15 mouse cellular contexts compared by ENCODE assay signal in the genomic region with DNA sequence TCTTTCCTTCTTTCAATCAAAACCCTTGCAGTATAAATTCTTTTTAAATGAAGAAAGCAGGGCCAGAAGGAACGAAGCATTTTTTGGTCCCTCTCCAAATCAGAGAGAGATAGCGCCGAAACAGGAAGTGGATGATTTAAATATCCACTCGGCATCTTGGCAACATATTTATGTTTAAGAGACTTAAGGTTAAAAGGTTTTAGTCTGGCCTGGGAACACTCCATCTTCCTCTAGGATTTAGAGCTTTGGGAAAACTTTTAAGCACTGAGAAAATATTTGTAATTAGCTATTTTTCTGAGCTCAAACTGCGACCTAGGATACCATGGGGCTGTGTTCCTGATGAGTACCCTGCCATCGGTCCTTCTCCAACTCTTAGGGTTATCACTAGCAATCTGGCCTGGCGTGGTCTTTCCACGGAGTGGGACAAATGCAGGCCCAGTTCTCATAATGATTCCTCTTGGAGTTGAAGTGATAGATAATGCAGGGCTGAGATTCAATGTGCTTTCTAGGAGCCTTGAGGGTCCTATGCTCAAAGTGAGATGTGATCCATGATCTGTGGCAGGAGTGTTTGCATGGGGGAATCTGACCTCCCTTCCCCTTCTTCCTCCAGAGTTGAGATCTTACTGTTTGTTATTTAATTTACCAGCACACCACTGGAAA. TPM values are rescaled to one million over a fixed set of nuclear protein-coding genes. Genes with fewer than 3 reads are reported as not detected.
DNase-seq lines count a peak whose midpoint lies in the region; ATAC-seq and TF ChIP-seq lines count a peak whose summit lies in the region.
"Had no signal": no experiment of that assay in that cellular context is flagged by ENCODE, and none has a peak within 500 bp of the region (broad histone marks: within the 10 kb centered on the region; RNA-seq: fewer than 3 reads in every experiment).

No protein-coding gene starts in this region.

- H3K4me3 ChIP-seq in MEL (ENCODE audit: control insufficient read depth in 1 of 2, insufficient read depth in 1 of 2, low read depth in 2 of 2, low read length in 2 of 2) = no peak overlapping the region
- no peak overlapping the region for H3K4me3 ChIP-seq in kidney, postnatal 0 days (replicated peaks; ENCODE audit: low read depth, low read length)
- H3K4me3 ChIP-seq in neural tube, embryonic 15.5 days (replicated peaks) = no peak overlapping the region
- H3K4me3 ChIP-seq: forebrain, embryonic 15.5 days; hindbrain, embryonic 13.5 days; limb, embryonic 13.5 days had no signal

- TF ChIP-seq RAD21 in MEL (IDR thresholded peaks at IDR 0.05; ENCODE audit: low read depth, low read length) = no peak

- 48% methylated on average over 8 of the region's 8 CpGs for WGBS in kidney, postnatal 0 days
- WGBS in neural tube, embryonic 15.5 days = 82% methylated on average over 8 of the region's 8 CpGs

- no peak overlapping the region for H3K4me2 ChIP-seq in kidney, postnatal 0 days (ENCODE audit: low read length)
- no peak overlapping the region for H3K4me2 ChIP-seq in neural tube, embryonic 15.5 days
- H3K4me2 ChIP-seq: forebrain, embryonic 15.5 days; hindbrain, embryonic 13.5 days; limb, embryonic 13.5 days had no signal

- DNase-seq in heart, adult 11 months = peak; percentile 87
- no peak for DNase-seq in heart, postnatal 10 days
- peak; percentile 41 for DNase-seq in kidney, adult 9 months
- DNase-seq in kidney, adult 11 months = no peak
- DNase-seq in MEL (ENCODE audit: low read depth, low spot score) = peak; percentile 5
- peak; percentile 93 for DNase-seq in kidney, postnatal 0 days (ENCODE audit: low spot score)
- DNase-seq in thymus, postnatal 14 days = no peak
- DNase-seq: cerebellum, adult 2 months; layer of hippocampus, postnatal 36 days; midbrain, embryonic 14.5 days; thymus, postnatal 25 days had no signal

- no peaks in the 10 kb centered on the region for H3K36me3 ChIP-seq in MEL (ENCODE audit: control insufficient read depth in 1 of 2, insufficient read depth in 2 of 2, low read length in 2 of 2)
- H3K36me3 ChIP-seq in kidney, postnatal 0 days (ENCODE audit: insufficient read depth, low read length) = no peaks in the 10 kb centered on the region
- no peaks in the 10 kb centered on the region for H3K36me3 ChIP-seq in neural tube, embryonic 15.5 days
- H3K36me3 ChIP-seq: forebrain, embryonic 15.5 days; hindbrain, embryonic 13.5 days; limb, embryonic 13.5 days had no signal

- intact Hi-C loops in heart, postnatal 10 days (cut with DNase I) = no loop called here

- H3K9me3 ChIP-seq in MEL (replicated peaks; ENCODE audit: insufficient read depth, low read length) = no peaks in the 10 kb centered on the region
- no peaks in the 10 kb centered on the region for H3K9me3 ChIP-seq in kidney, postnatal 0 days (replicated peaks; ENCODE audit: low read length)
- no peaks in the 10 kb centered on the region for H3K9me3 ChIP-seq in neural tube, embryonic 15.5 days (replicated peaks)
- H3K9me3 ChIP-seq: forebrain, embryonic 15.5 days; hindbrain, embryonic 13.5 days; limb, embryonic 13.5 days had no signal

- no peaks in the 10 kb centered on the region for H3K4me1 ChIP-seq in MEL (ENCODE audit: control insufficient read depth in 1 of 2, insufficient read depth in 2 of 2, low read length in 2 of 2)
- peaks cover 4% of the 10 kb centered on the region; the same call in 1 of the 2 replicates for H3K4me1 ChIP-seq in kidney, postnatal 0 days (replicated peaks; ENCODE audit: insufficient read depth, low read length)
- H3K4me1 ChIP-seq in neural tube, embryonic 15.5 days = no peaks in the 10 kb centered on the region
- H3K4me1 ChIP-seq: forebrain, embryonic 15.5 days; hindbrain, embryonic 13.5 days had no signal

- no peak overlapping the region for H3K27ac ChIP-seq in MEL (ENCODE audit: control insufficient read depth, low read depth, low read length)
- peak overlapping the region; percentile 60; the same call in 1 of the 2 replicates for H3K27ac ChIP-seq in kidney, postnatal 0 days
- no peak overlapping the region for H3K27ac ChIP-seq in neural tube, embryonic 15.5 days (replicated peaks)
- H3K27ac ChIP-seq: forebrain, embryonic 15.5 days; hindbrain, embryonic 13.5 days; limb, embryonic 13.5 days had no signal

- TF ChIP-seq POLR2A in MEL (IDR thresholded peaks at IDR 0.05; ENCODE audit: control insufficient read depth in 1 of 2, insufficient read depth in 1 of 2, low read depth in 1 of 2, low read length in 2 of 2, poor library complexity in 1 of 2) = no peak

- no peak for TF ChIP-seq CTCF in MEL (IDR thresholded peaks at IDR 0.05 in 2 of 3, conservative IDR thresholded peaks at IDR 0.05 in 1 of 3; ENCODE audit: control insufficient read depth in 1 of 3, insufficient read depth in 1 of 3, low read depth in 2 of 3, low read length in 3 of 3, poor library complexity in 1 of 3, severe bottlenecking in 1 of 3)
- no peak for TF ChIP-seq CTCF in kidney, postnatal 0 days (IDR thresholded peaks at IDR 0.05; ENCODE audit: low read depth)

- no peak for ATAC-seq in kidney, postnatal 0 days (replicated peaks; ENCODE audit: low FRiP score, low read depth)
- no peak for ATAC-seq in neural tube, embryonic 15.5 days (ENCODE audit: low FRiP score)
- ATAC-seq: forebrain, embryonic 15.5 days had no signal

- peaks cover 0 to 2% of the 10 kb centered on the region in 2 experiments; a peak in 2 of 4 replicates for H3K27me3 ChIP-seq in MEL (ENCODE audit: control insufficient read depth in 1 of 2, insufficient read depth in 2 of 2, low read length in 2 of 2)
- H3K27me3 ChIP-seq in kidney, postnatal 0 days (ENCODE audit: insufficient read depth, low read length) = no peaks in the 10 kb centered on the region
- no peaks in the 10 kb centered on the region for H3K27me3 ChIP-seq in neural tube, embryonic 15.5 days (replicated peaks)
- H3K27me3 ChIP-seq: forebrain, embryonic 15.5 days; hindbrain, embryonic 13.5 days; limb, embryonic 13.5 days had no signal

- no peaks in the 10 kb centered on the region for H3K79me2 ChIP-seq in MEL (ENCODE audit: control insufficient read depth, insufficient read depth, low read length, poor library complexity)

- no peak overlapping the region for H3K9ac ChIP-seq in MEL (ENCODE audit: control insufficient read depth, low read depth, low read length, poor library complexity, severe bottlenecking)
- H3K9ac ChIP-seq in kidney, postnatal 0 days (ENCODE audit: low read depth, low read length) = no peak overlapping the region
- H3K9ac ChIP-seq in neural tube, embryonic 15.5 days (replicated peaks) = no peak overlapping the region
- H3K9ac ChIP-seq: forebrain, embryonic 15.5 days; hindbrain, embryonic 13.5 days; limb, embryonic 13.5 days had no signal

- no peak for TF ChIP-seq EP300 in MEL (IDR thresholded peaks at IDR 0.05; ENCODE audit: low read depth in 1 of 2, low read length in 2 of 2)

TF ChIP-seq in MEL, 35 proteins besides CTCF, POLR2A, EP300 and RAD21:
- TF ChIP-seq RCOR1 (IDR thresholded peaks at IDR 0.05; ENCODE audit: low read depth, low read length) = 0 out of 2 replicates have a peak, but pooled peaks have one; percentile 23
- no peak for TF ChIP-seq E2F4 (IDR thresholded peaks at IDR 0.05; ENCODE audit: borderline replicate concordance, low read depth, low read length)

RNA-seq across cellular contexts. Expression of a gene that starts 28.4 kb away (rescaled TPM):
- 10 to 100 TPM; 88.0 to 92.1 TPM for total RNA-seq in heart, postnatal 10 days (2021)
- total RNA-seq in MEL (2012; rRNA removed) = not detected in 2 replicates
- polyA plus RNA-seq in MEL (2012; ENCODE audit: insufficient read depth in 1 of 2, insufficient read length in 2 of 2, low read depth in 1 of 2, low replicate concordance in 2 of 2, missing spikeins in 1 of 2) = not detected
- polyA plus RNA-seq in kidney, postnatal 0 days (2015; fragmentation: Nextera tagmentation; extraction: Ambion mirVana) = 233 and 263 TPM in 2 replicates
- polyA plus RNA-seq in neural tube, embryonic 15.5 days (2015; fragmentation: Nextera tagmentation; extraction: Ambion mirVana) = 59.2 and 102 TPM in 2 replicates

Comparison
In these comparisons a context has a peak if more than half of its experiments do, and no peak if none do; other contexts are left out.
1. DNase-seq: peak in heart, adult 11 months (single experiment), kidney, adult 9 months (single experiment), MEL (single experiment) and kidney, postnatal 0 days (single experiment); none in heart, postnatal 10 days (0 of 2), kidney, adult 11 months (single experiment) and thymus, postnatal 14 days (single experiment).
2. RNA of a gene that starts 28.4 kb away (polyA plus RNA-seq): 233 to 263 TPM in kidney, postnatal 0 days and 59.2 to 102 TPM in neural tube, embryonic 15.5 days; not detected in MEL; every median in the first group is over 10 times any median in the second.